Mouse (Mus musculus): ENCODE data around the gene Capn9.

- TF ChIP-seq GATA1 (IDR thresholded peaks at IDR 0.05; ENCODE audit: borderline replicate concordance, low read length) (no peak), FLI1 (IDR thresholded peaks at IDR 0.05; ENCODE audit: low read length) (no peak)
Measured at GRCm38 (mm10) chr8:124542001-124542400, 33.9 kb upstream of the Capn9 start.
